Mouse (Mus musculus) macrophage (primary cell): ENCODE results near the gene Tspan4. TPM values are rescaled to one million over a fixed set of nuclear protein-coding genes. Genes with fewer than 3 reads are reported as not detected.

Source experiments
- H3K27ac ChIP-seq: fragments of 350-480 bp; formaldehyde crosslinking; 2 replicates; pipeline ENCODE4 v1.9.0; 2021
- H3K36me3 ChIP-seq: fragments of 350-480 bp; formaldehyde crosslinking; 2 replicates; pipeline ENCODE4 v1.9.0; 2021; ENCODE audit errors: inconsistent target
- H3K4me3 ChIP-seq: fragments of 350-480 bp; formaldehyde crosslinking; 2 replicates; pipeline ENCODE4 v1.9.0; 2021; ENCODE audit errors: inconsistent target
- H3K79me2 ChIP-seq: fragments of 350-480 bp; formaldehyde crosslinking; 2 replicates; pipeline ENCODE4 v1.9.0; 2021; ENCODE audit errors: inconsistent target
- WGBS: methylation state at CpG from one replicate; pipeline ENCODE4 v1.1.7; 2026; ENCODE audit warnings: inconsistent platforms; ENCODE audit not compliant: missing documents; 5-methylcytosine and 5-hydroxymethylcytosine counted together
- polyA plus RNA-seq: library from polyadenylated mRNA; stranded (reverse); fragments of 250-400 nt; gene quantifications from 3 replicates; pipeline ENCODE4 v1.2.4, GENCODE M21; 2018; ENCODE audit warnings: inconsistent platforms

The Tspan4 gene
- polyA plus RNA-seq, 1 experiment from 2014 or later, result 48.8 TPM

GRCm38 (mm10) chr7:141447110-141447991 lies 27.7 kb upstream of the Tspan4 start, which contains the start of gene Rplp2:
TSS of gene Rplp2 (plus strand) at chr7:141447370.
- under 1% methylated on average over 63 of the region's 63 CpGs for WGBS
- peaks cover 5% of the 10 kb centered on the region; the same call in 1 of the 2 replicates for H3K36me3 ChIP-seq
- H3K27ac ChIP-seq, result peak within 1 kb of the TSS; percentile 96
- peak within 1 kb of the TSS; percentile 89 for H3K4me3 ChIP-seq
- H3K79me2 ChIP-seq, result peaks cover 33% of the 10 kb centered on the region

- no peak overlapping the region for H3K4me3 ChIP-seq
- no peak overlapping the region for H3K27ac ChIP-seq
- peaks cover 5% of the 10 kb centered on the region; the same call in 1 of the 2 replicates for H3K36me3 ChIP-seq
These were observed 23.1 kb upstream of the Tspan4 start for GRCm38 (mm10) chr7:141451928-141452327.

GRCm38 (mm10) chr7:141453636-141454035 lies 21.4 kb upstream of the Tspan4 start:
- Histone ChIP-seq H3K4me3 (no peak overlapping the region), H3K36me3 (peaks cover 13% of the 10 kb centered on the region; the same call in 1 of the 2 replicates), H3K27ac (no peak overlapping the region), H3K79me2 (peaks cover 36% of the 10 kb centered on the region)
- 65% methylated on average over 2 of the region's 2 CpGs for WGBS

More at GRCm38 (mm10) chr7:141451928-141452327, 23.1 kb upstream of the Tspan4 start:
- H3K79me2 ChIP-seq, result peaks cover 38% of the 10 kb centered on the region

GRCm38 (mm10) chr7:141454967-141455551 lies 20.0 kb upstream of the Tspan4 start, which contains the start of gene Pnpla2:
TSS of gene Pnpla2 (plus strand) at chr7:141455198.
- WGBS, result under 1% methylated on average over 44 of the region's 45 CpGs
- Histone ChIP-seq H3K27ac (peak within 1 kb of the TSS; percentile 77), H3K4me3 (peak within 1 kb of the TSS; percentile 90), H3K79me2 (peaks cover 22% of the 10 kb centered on the region), H3K36me3 (peaks cover 21% of the 10 kb centered on the region; the same call in 1 of the 2 replicates)

GRCm38 (mm10) chr7:141455610-141456314 lies 19.3 kb upstream of the Tspan4 start:
- H3K4me3 ChIP-seq, result peak overlapping the region; percentile 90
- H3K79me2 ChIP-seq, result peaks cover 21% of the 10 kb centered on the region
- WGBS, result 2% methylated on average over 20 of the region's 23 CpGs
- H3K27ac ChIP-seq, result peak overlapping the region; percentile 77
- H3K36me3 ChIP-seq, result peaks cover 18% of the 10 kb centered on the region; the same call in 1 of the 2 replicates

- peaks cover 21% of the 10 kb centered on the region for H3K79me2 ChIP-seq
- 39% methylated on average over 6 of the region's 6 CpGs for WGBS
- H3K4me3 ChIP-seq, result no peak overlapping the region; the same call in 1 of the 2 replicates
- peaks cover 15% of the 10 kb centered on the region; the same call in 1 of the 2 replicates for H3K36me3 ChIP-seq
- peak overlapping the region; percentile 77 for H3K27ac ChIP-seq
These were observed 18.3 kb upstream of the Tspan4 start for GRCm38 (mm10) chr7:141456739-141457138.

- no peak overlapping the region for H3K4me3 ChIP-seq
- peaks cover 24% of the 10 kb centered on the region for H3K79me2 ChIP-seq
- WGBS, result 87% methylated on average over 14 of the region's 14 CpGs
- peaks cover 15% of the 10 kb centered on the region; the same call in 1 of the 2 replicates for H3K36me3 ChIP-seq
- H3K27ac ChIP-seq, result 0 out of 2 replicates have a peak overlapping the region, but pooled peaks have one; percentile 77
These were observed 17.8 kb upstream of the Tspan4 start for GRCm38 (mm10) chr7:141457236-141457635.

GRCm38 (mm10) chr7:141457986-141458660 lies 16.9 kb upstream of the Tspan4 start:
- Histone ChIP-seq H3K27ac (no peak overlapping the region), H3K4me3 (no peak overlapping the region), H3K79me2 (peaks cover 27% of the 10 kb centered on the region), H3K36me3 (peaks cover 15% of the 10 kb centered on the region; the same call in 1 of the 2 replicates)
- 90% methylated on average over 15 of the region's 15 CpGs for WGBS

GRCm38 (mm10) chr7:141458661-141459060 lies 16.4 kb upstream of the Tspan4 start:
- no peak overlapping the region for H3K27ac ChIP-seq
- no peak overlapping the region for H3K4me3 ChIP-seq
- WGBS, result 83% methylated on average over 9 of the region's 11 CpGs
- H3K79me2 ChIP-seq, result peaks cover 27% of the 10 kb centered on the region
- H3K36me3 ChIP-seq, result peaks cover 15% of the 10 kb centered on the region; the same call in 1 of the 2 replicates

- peaks cover 15% of the 10 kb centered on the region; the same call in 1 of the 2 replicates for H3K36me3 ChIP-seq
- WGBS, result 90% methylated on average over 13 of the region's 17 CpGs
These were observed 15.7 kb upstream of the Tspan4 start for GRCm38 (mm10) chr7:141459301-141459711.

GRCm38 (mm10) chr7:141460001-141460390 lies 15.0 kb upstream of the Tspan4 start:
- WGBS, result 84% methylated on average over 5 of the region's 5 CpGs
- Histone ChIP-seq H3K79me2 (peaks cover 27% of the 10 kb centered on the region), H3K36me3 (peaks cover 15% of the 10 kb centered on the region; the same call in 1 of the 2 replicates), H3K4me3 (no peak overlapping the region), H3K27ac (peak overlapping the region; percentile 58)

More at GRCm38 (mm10) chr7:141459301-141459711, 15.7 kb upstream of the Tspan4 start:
- Histone ChIP-seq H3K27ac (no peak overlapping the region), H3K4me3 (no peak overlapping the region), H3K79me2 (peaks cover 27% of the 10 kb centered on the region)

GRCm38 (mm10) chr7:141460391-141461113 lies 14.5 kb upstream of the Tspan4 start, which contains the start of gene Cracr2b:
TSS of gene Cracr2b (plus strand) at chr7:141461094.
- peaks cover 15% of the 10 kb centered on the region; the same call in 1 of the 2 replicates for H3K36me3 ChIP-seq
- peaks cover 27% of the 10 kb centered on the region for H3K79me2 ChIP-seq
- H3K4me3 ChIP-seq, result peak within 1 kb of the TSS; percentile 38
- 55% methylated on average over 15 of the region's 15 CpGs for WGBS
- H3K27ac ChIP-seq, result peak within 1 kb of the TSS; percentile 58
